Mouse (Mus musculus): ENCODE measurements around the gene Rbfox1. TPM values are rescaled to one million over a fixed set of nuclear protein-coding genes. Genes with fewer than 3 reads are reported as not detected.

The Rbfox1 gene
- polyA plus RNA-seq, 1 experiment from 2014 or later: 3.3 TPM

DNA sequence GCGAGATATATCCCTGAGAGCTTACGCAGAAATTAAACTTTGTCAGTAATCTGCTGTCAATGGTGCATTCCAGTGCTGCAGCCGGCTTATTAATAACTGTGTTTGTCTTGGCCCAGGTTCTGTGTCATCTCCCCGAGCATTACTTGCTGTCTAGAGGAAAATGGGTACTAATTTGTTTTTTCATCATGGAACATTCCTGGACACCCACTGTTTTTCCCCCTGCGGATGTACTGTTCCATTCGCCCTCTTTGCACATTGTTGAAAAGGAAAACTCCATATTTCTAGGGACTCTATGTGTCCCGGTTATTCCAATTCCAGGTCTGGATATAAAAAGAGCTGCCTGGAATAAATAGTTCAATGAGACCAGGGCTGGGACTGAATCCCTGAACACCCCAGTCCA, 262.8 kb downstream of the Rbfox1 start:
- TF ChIP-seq CTCF (IDR thresholded peaks at IDR 0.05; ENCODE audit: low read depth): no peak
- Histone ChIP-seq H3K9me3 (replicated peaks; ENCODE audit: low read length) (no peaks in the 10 kb centered on the region), H3K36me3 (ENCODE audit: insufficient read depth, low read length) (no peaks in the 10 kb centered on the region), H3K4me2 (ENCODE audit: low read length) (no peak overlapping the region), H3K27me3 (ENCODE audit: insufficient read depth, low read length) (no peaks in the 10 kb centered on the region), H3K9ac (ENCODE audit: low read depth, low read length) (no peak overlapping the region), H3K27ac (no peak overlapping the region), H3K4me1 (replicated peaks; ENCODE audit: insufficient read depth, low read length) (no peaks in the 10 kb centered on the region), H3K4me3 (replicated peaks; ENCODE audit: low read depth, low read length) (no peak overlapping the region)
- DNase-seq (ENCODE audit: low spot score): no peak
- WGBS: 67% methylated on average over 7 of the region's 7 CpGs
- ATAC-seq (replicated peaks; ENCODE audit: low FRiP score, low read depth): no peak

- H3K9ac ChIP-seq (ENCODE audit: low read depth, low read length): no peak overlapping the region
- no peaks in the 10 kb centered on the region for H3K9me3 ChIP-seq (replicated peaks; ENCODE audit: low read length)
- 68% methylated on average over 4 of the region's 4 CpGs for WGBS
- no peak overlapping the region for H3K4me3 ChIP-seq (replicated peaks; ENCODE audit: low read depth, low read length)
- H3K27ac ChIP-seq: no peak overlapping the region
- no peak for TF ChIP-seq CTCF (IDR thresholded peaks at IDR 0.05; ENCODE audit: low read depth)
- no peak overlapping the region for H3K4me2 ChIP-seq (ENCODE audit: low read length)
- no peak for DNase-seq (ENCODE audit: low spot score)
- no peak for ATAC-seq (replicated peaks; ENCODE audit: low FRiP score, low read depth)
- no peaks in the 10 kb centered on the region for H3K4me1 ChIP-seq (replicated peaks; ENCODE audit: insufficient read depth, low read length)
- H3K36me3 ChIP-seq (ENCODE audit: insufficient read depth, low read length): no peaks in the 10 kb centered on the region
- H3K27me3 ChIP-seq (ENCODE audit: insufficient read depth, low read length): no peaks in the 10 kb centered on the region
These were observed 264.2 kb downstream of the Rbfox1 start for GRCm38 (mm10) chr16:6149345-6149744.

- no peak for TF ChIP-seq CTCF (IDR thresholded peaks at IDR 0.05; ENCODE audit: low read depth)
- no peak overlapping the region for H3K27ac ChIP-seq
These were observed 270.4 kb downstream of the Rbfox1 start for GRCm38 (mm10) chr16:6155556-6155955.

GRCm38 (mm10) chr16:6164476-6164875, 279.3 kb downstream of the Rbfox1 start:
- H3K27ac ChIP-seq: no peak overlapping the region
- no peak overlapping the region for H3K9ac ChIP-seq (ENCODE audit: low read depth, low read length)
- no peaks in the 10 kb centered on the region for H3K36me3 ChIP-seq (ENCODE audit: insufficient read depth, low read length)
- TF ChIP-seq CTCF (IDR thresholded peaks at IDR 0.05; ENCODE audit: low read depth): no peak
- H3K4me3 ChIP-seq (replicated peaks; ENCODE audit: low read depth, low read length): no peak overlapping the region
- H3K4me1 ChIP-seq (replicated peaks; ENCODE audit: insufficient read depth, low read length): no peaks in the 10 kb centered on the region
- H3K9me3 ChIP-seq (replicated peaks; ENCODE audit: low read length): no peaks in the 10 kb centered on the region
- no peak for ATAC-seq (replicated peaks; ENCODE audit: low FRiP score, low read depth)
- H3K4me2 ChIP-seq (ENCODE audit: low read length): no peak overlapping the region
- DNase-seq (ENCODE audit: low spot score): no peak
- no peaks in the 10 kb centered on the region for H3K27me3 ChIP-seq (ENCODE audit: insufficient read depth, low read length)
- 84% methylated on average over 4 of the region's 4 CpGs for WGBS

More at GRCm38 (mm10) chr16:6155556-6155955, 270.4 kb downstream of the Rbfox1 start:
- no peak overlapping the region for H3K9ac ChIP-seq (ENCODE audit: low read depth, low read length)
- H3K9me3 ChIP-seq (replicated peaks; ENCODE audit: low read length): no peaks in the 10 kb centered on the region
- no peak for ATAC-seq (replicated peaks; ENCODE audit: low FRiP score, low read depth)
- 37% methylated on average over 2 of the region's 2 CpGs for WGBS
- no peaks in the 10 kb centered on the region for H3K4me1 ChIP-seq (replicated peaks; ENCODE audit: insufficient read depth, low read length)
- H3K4me3 ChIP-seq (replicated peaks; ENCODE audit: low read depth, low read length): no peak overlapping the region
- DNase-seq (ENCODE audit: low spot score): no peak
- H3K36me3 ChIP-seq (ENCODE audit: insufficient read depth, low read length): no peaks in the 10 kb centered on the region
- no peak overlapping the region for H3K4me2 ChIP-seq (ENCODE audit: low read length)
- H3K27me3 ChIP-seq (ENCODE audit: insufficient read depth, low read length): no peaks in the 10 kb centered on the region

- H3K9ac ChIP-seq (ENCODE audit: low read depth, low read length): no peak overlapping the region
- TF ChIP-seq CTCF (IDR thresholded peaks at IDR 0.05; ENCODE audit: low read depth): no peak
- H3K4me3 ChIP-seq (replicated peaks; ENCODE audit: low read depth, low read length): no peak overlapping the region
- no peak overlapping the region for H3K27ac ChIP-seq
- ATAC-seq (replicated peaks; ENCODE audit: low FRiP score, low read depth) (no peak), DNase-seq (ENCODE audit: low spot score) (no peak)
- 84% methylated on average over 5 of the region's 5 CpGs for WGBS
- no peaks in the 10 kb centered on the region for H3K27me3 ChIP-seq (ENCODE audit: insufficient read depth, low read length)
- H3K36me3 ChIP-seq (ENCODE audit: insufficient read depth, low read length): no peaks in the 10 kb centered on the region
- H3K4me2 ChIP-seq (ENCODE audit: low read length): no peak overlapping the region
- no peaks in the 10 kb centered on the region for H3K9me3 ChIP-seq (replicated peaks; ENCODE audit: low read length)
- H3K4me1 ChIP-seq (replicated peaks; ENCODE audit: insufficient read depth, low read length): no peaks in the 10 kb centered on the region
These were observed 284.2 kb downstream of the Rbfox1 start for GRCm38 (mm10) chr16:6169346-6169745.

GRCm38 (mm10) chr16:6180819-6181218, 295.7 kb downstream of the Rbfox1 start:
- TF ChIP-seq CTCF (IDR thresholded peaks at IDR 0.05; ENCODE audit: low read depth): no peak
- Histone ChIP-seq H3K27me3 (ENCODE audit: insufficient read depth, low read length) (no peaks in the 10 kb centered on the region), H3K4me2 (ENCODE audit: low read length) (no peak overlapping the region), H3K27ac (no peak overlapping the region), H3K9me3 (replicated peaks; ENCODE audit: low read length) (no peaks in the 10 kb centered on the region), H3K36me3 (ENCODE audit: insufficient read depth, low read length) (no peaks in the 10 kb centered on the region), H3K4me3 (replicated peaks; ENCODE audit: low read depth, low read length) (no peak overlapping the region), H3K9ac (ENCODE audit: low read depth, low read length) (no peak overlapping the region), H3K4me1 (replicated peaks; ENCODE audit: insufficient read depth, low read length) (no peaks in the 10 kb centered on the region)
- no peak for ATAC-seq (replicated peaks; ENCODE audit: low FRiP score, low read depth)
- 77% methylated on average over 9 of the region's 9 CpGs for WGBS
- DNase-seq (ENCODE audit: low spot score): no peak

DNA sequence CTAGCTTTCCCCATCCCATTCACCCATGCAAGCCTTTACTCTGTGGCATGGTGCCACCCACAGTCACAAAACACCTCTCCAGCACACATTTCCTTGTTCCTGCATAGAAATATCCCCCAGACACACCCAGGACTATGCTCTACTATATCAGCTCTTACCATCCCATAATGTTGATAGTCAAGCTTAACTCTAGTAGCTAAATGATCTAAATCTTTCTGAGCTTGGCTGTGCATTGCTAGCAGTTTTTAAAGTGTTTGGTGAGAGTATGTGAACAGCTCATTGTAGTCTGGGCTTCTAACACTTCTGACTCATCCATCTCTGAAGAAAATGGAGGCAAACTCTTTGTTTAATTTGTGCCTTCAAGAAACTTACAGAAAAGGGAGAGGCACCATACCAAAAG, 297.2 kb downstream of the Rbfox1 start:
- ATAC-seq (replicated peaks; ENCODE audit: low FRiP score, low read depth): no peak
- Histone ChIP-seq H3K4me2 (ENCODE audit: low read length) (no peak overlapping the region), H3K9ac (ENCODE audit: low read depth, low read length) (no peak overlapping the region), H3K4me3 (replicated peaks; ENCODE audit: low read depth, low read length) (no peak overlapping the region), H3K27me3 (ENCODE audit: insufficient read depth, low read length) (no peaks in the 10 kb centered on the region), H3K36me3 (ENCODE audit: insufficient read depth, low read length) (no peaks in the 10 kb centered on the region), H3K4me1 (replicated peaks; ENCODE audit: insufficient read depth, low read length) (no peaks in the 10 kb centered on the region), H3K27ac (no peak overlapping the region), H3K9me3 (replicated peaks; ENCODE audit: low read length) (no peaks in the 10 kb centered on the region)
- no peak for DNase-seq (ENCODE audit: low spot score)
- no peak for TF ChIP-seq CTCF (IDR thresholded peaks at IDR 0.05; ENCODE audit: low read depth)

All from kidney, postnatal 0 days (tissue).